Mouse (Mus musculus) heart, embryonic 15.5 days (tissue): ENCODE data around the gene Myh6. TPM values are rescaled to one million over a fixed set of nuclear protein-coding genes. Genes with fewer than 3 reads are reported as not detected.

ENCODE experiments used
- ATAC-seq: fragments of 200-750 bp; cut with Nextera tagmentation; replicated peaks from 2 replicates; pipeline ENCODE4 v1.8.0; 2017; ENCODE audit warnings: low read depth, moderate TSS enrichment; ENCODE audit not compliant: insufficient number of reproducible peaks, insufficient read depth, low FRiP score
- H3K27ac ChIP-seq: fragments of 300-500 bp; sonication (generic); 2 replicates; pipeline ENCODE4 v1.5.1; 2015; ENCODE audit warnings: mild to moderate bottlenecking, inconsistent platforms
- H3K27me3 ChIP-seq: fragments of 300-500 bp; sonication (generic); 2 replicates; pipeline ENCODE4 v1.6.1; 2015; ENCODE audit warnings: inconsistent platforms
- H3K36me3 ChIP-seq: fragments of 300-500 bp; sonication (generic); 2 replicates; pipeline ENCODE4 v1.6.1; 2015; ENCODE audit warnings: mild to moderate bottlenecking, inconsistent platforms
- H3K4me1 ChIP-seq: fragments of 300-500 bp; sonication (generic); replicated peaks from 2 replicates; pipeline ENCODE4 v1.6.1; 2015; ENCODE audit warnings: inconsistent platforms
- H3K4me2 ChIP-seq: fragments of 300-500 bp; sonication (generic); 2 replicates; pipeline ENCODE4 v1.6.1; 2015; ENCODE audit warnings: inconsistent platforms, mild to moderate bottlenecking, moderate library complexity
- H3K4me3 ChIP-seq: fragments of 300-500 bp; sonication (generic); 2 replicates; pipeline ENCODE4 v1.5.1; 2015; ENCODE audit warnings: mild to moderate bottlenecking, inconsistent platforms
- H3K9ac ChIP-seq: fragments of 300-500 bp; sonication (generic); 2 replicates; pipeline ENCODE4 v1.6.1; 2015; ENCODE audit warnings: mild to moderate bottlenecking, inconsistent platforms
- H3K9me3 ChIP-seq: fragments of 300-500 bp; sonication (generic); replicated peaks from 2 replicates; pipeline ENCODE4 v1.6.1; 2016; ENCODE audit warnings: inconsistent platforms
- WGBS: fragments of 180-500 bp; shearing (Covaris S2); methylation state at CpG from one replicate; pipeline ENCODE4 v1.1.7; 2015; ENCODE audit warnings: mixed read lengths; 5-methylcytosine and 5-hydroxymethylcytosine counted together
- polyA plus RNA-seq: library from polyadenylated mRNA; unstranded; fragments of >200 nt; fragmentation: Nextera tagmentation; extraction: Ambion mirVana; gene quantifications from 2 replicates; pipeline ENCODE4 v1.2.1, GENCODE M21; 2015

Gene Myh6
- polyA plus RNA-seq, 1 experiment from 2014 or later, result 2,004 TPM

DNA sequence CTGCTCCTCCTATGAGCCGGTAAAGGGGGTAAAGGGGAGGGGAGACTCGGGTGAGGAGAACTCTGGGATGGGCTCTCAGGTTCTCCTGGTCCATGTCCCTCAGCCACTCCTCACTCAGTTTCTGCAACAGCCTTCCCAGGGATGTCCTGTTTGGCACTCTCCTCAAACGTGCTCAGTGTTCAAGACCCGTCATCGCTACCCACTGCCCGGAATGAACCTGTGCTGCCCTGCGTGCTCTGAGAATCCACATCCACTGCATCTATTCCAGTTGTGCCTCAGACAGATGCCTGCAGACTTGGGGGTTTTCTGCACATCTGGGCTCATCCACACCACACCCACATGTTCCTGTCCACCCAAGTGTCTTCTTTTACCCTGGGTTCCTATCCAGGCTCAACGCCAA lies 24.2 kb downstream of the Myh6 start:
- WGBS, result 80% methylated on average over 8 of the region's 8 CpGs
- Histone ChIP-seq H3K36me3 (peaks cover 48% of the 10 kb centered on the region), H3K4me2 (no peak overlapping the region), H3K9me3 (no peaks in the 10 kb centered on the region), H3K4me1 (peaks cover 4% of the 10 kb centered on the region; the same call in 1 of the 2 replicates), H3K27ac (no peak overlapping the region), H3K27me3 (no peaks in the 10 kb centered on the region), H3K4me3 (no peak overlapping the region), H3K9ac (no peak overlapping the region)
- no peak for ATAC-seq

DNA sequence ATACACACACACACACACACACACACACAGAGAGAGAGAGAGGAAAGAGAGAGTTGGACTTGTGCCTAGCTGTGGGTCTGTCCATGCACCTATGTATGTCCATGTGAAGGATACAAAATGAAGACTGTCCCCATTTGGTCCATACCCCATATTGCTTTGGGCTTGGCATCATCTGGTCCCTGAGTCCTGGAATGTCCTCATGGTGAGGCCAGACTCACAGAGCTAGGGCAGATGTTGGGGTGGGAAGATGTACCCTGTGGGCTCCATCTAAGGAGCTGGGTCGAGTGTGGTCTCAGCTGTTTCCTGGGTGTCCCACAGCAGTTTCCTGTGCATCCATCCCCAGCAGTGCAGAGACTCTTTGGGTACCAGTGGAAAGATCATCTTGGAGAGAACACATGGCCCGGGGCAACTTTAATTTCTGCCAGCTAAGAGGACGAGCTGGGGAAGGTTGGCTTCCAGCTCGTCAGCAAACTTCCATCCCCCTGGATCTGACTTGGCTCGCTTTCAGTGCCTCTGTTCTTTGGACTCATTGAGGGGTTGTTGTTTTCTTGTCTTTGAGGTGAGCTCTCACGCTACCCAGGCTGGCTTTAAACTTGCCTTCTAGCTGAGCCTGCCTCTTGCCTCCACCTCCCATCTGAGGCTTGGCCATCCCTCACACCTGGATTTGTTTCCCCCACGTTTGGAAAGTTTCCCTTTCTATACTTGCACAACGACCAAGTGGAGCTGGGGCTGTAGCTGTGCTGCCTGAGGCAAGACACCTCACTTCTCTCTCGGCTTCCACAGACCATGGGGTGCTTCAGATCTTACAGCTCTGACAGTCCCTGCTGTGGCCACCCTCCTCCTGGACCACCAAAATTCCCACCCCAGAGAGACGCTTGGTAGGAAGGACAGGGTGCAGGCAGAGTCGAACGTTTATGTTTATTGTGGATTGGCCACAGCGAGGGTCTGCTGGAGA lies 25.4 kb downstream of the Myh6 start:
- H3K4me1 ChIP-seq, result peaks cover 11% of the 10 kb centered on the region
- ATAC-seq, result no peak
- WGBS, result 58% methylated on average over 13 of the region's 13 CpGs
- H3K9ac ChIP-seq, result no peak overlapping the region
- H3K9me3 ChIP-seq, result no peaks in the 10 kb centered on the region
- no peak overlapping the region for H3K27ac ChIP-seq
- H3K4me2 ChIP-seq, result no peak overlapping the region
- peaks cover 40% of the 10 kb centered on the region for H3K36me3 ChIP-seq
- H3K4me3 ChIP-seq, result no peak overlapping the region
- no peaks in the 10 kb centered on the region; the same call in 1 of the 2 replicates for H3K27me3 ChIP-seq

DNA sequence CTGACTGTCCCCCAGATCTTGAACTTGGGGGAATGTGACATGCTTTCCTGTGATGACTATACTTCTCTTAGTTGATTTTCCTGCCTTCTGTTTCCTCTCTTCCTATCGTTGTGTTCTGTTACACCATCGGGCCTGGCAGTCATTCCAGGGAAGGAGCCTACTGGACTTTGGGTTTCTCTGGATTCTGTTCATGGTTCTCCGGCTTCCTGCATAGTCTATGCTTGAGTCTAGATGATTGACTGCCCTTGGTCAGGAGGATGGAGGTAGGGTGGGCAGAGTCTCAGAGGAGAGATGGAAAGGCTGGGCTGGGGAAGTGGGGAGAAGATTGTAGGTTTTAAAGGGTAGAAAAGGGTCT lies 26.6 kb downstream of the Myh6 start:
- peak overlapping the region; percentile 24; the same call in 1 of the 2 replicates for H3K9ac ChIP-seq
- H3K27ac ChIP-seq, result peak overlapping the region; percentile 58
- H3K9me3 ChIP-seq, result no peaks in the 10 kb centered on the region
- no peaks in the 10 kb centered on the region; the same call in 1 of the 2 replicates for H3K27me3 ChIP-seq
- no peak overlapping the region for H3K4me3 ChIP-seq
- H3K4me1 ChIP-seq, result peaks cover 7% of the 10 kb centered on the region
- ATAC-seq, result no peak
- WGBS, result 54% methylated on average over 3 of the region's 3 CpGs
- no peak overlapping the region for H3K4me2 ChIP-seq
- H3K36me3 ChIP-seq, result peaks cover 36% of the 10 kb centered on the region

DNA sequence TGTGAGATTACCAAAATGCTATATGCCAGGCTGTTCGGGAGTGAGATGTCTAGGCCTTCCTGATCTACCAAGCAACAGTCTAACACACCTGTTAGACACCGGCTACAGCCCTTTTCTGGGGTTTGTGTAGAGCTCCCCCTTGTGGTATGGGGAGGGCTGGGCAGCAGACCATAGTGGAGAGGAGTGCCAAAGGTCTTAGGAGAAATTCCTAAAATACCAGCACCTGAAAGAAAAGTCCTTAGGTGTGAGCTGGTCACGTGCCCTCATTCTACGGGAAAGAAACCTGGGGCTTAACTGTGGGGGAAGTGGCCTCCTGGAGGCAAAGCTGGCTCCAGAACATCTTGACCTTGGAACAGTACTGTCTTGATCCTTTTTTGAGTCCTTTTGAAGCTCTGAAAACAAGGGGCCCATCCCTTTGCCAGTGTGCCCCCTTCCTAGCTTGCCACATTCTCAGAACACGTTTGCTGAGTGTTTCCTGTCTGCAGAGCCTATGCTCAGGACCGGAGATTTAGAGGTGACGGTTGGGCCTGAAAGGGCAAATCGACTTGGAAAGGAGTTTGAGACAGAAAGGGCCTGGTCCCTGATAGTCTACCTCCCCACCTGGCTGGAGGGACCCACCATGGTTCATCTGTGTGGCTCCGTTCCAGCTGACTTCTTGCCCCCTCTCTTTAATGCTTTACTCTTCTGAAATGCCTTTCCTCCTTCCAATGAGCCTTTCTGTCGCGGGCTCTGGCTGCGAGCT lies 27.1 kb downstream of the Myh6 start:
- peak; percentile 43; the same call in 1 of the 2 replicates for ATAC-seq
- no peaks in the 10 kb centered on the region for H3K9me3 ChIP-seq
- no peak overlapping the region for H3K9ac ChIP-seq

DNA sequence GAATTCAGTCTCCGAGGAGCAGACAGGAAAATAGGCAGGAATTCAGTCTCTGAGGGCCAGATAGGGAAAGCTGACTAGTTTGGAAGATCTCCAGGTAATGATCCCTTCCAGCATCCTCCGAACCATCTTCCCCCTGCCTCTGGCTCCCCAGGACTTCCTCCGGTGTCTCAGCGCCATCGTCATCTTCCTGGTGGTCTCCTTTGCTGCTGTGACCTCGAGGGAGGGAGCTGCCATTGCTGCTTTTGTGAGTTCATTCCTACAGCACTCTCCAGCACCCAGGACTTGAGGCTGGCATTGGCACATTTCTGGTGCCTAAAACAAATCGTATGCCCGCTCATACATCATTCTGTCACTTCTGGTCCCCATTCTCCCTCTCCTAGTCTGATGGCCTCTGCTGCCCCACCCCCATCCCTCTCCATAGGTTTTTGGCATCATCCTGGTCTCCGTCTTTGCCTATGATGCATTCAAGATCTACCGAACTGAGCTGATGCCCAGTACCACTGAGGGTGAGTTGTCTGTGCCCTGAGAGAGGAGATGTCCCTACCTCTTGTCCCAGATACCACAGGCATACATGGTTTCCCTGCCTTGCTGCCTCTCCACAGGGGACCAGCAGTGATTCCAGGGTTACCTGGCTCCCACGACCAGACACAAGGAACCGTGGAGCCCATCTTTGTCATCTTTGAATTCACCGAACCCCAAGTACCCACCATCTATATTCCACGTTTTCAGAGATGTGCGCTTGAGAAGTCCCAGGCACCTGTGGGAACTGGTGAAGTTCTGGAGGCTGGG lies 28.1 kb downstream of the Myh6 start:
- H3K27me3 ChIP-seq, result no peaks in the 10 kb centered on the region; the same call in 1 of the 2 replicates
- peaks cover 27% of the 10 kb centered on the region for H3K36me3 ChIP-seq
- H3K4me1 ChIP-seq, result peaks cover 7% of the 10 kb centered on the region
- WGBS, result 54% methylated on average over 15 of the region's 15 CpGs
- no peak overlapping the region for H3K4me3 ChIP-seq
- no peaks in the 10 kb centered on the region for H3K9me3 ChIP-seq
- no peak overlapping the region for H3K9ac ChIP-seq
- peak; percentile 32 for ATAC-seq
- no peak overlapping the region for H3K4me2 ChIP-seq
- 0 out of 2 replicates have a peak overlapping the region, but pooled peaks have one; percentile 4 for H3K27ac ChIP-seq

More for the DNA sequence above, 27.1 kb downstream of the Myh6 start:
- no peaks in the 10 kb centered on the region; the same call in 1 of the 2 replicates for H3K27me3 ChIP-seq
- no peak overlapping the region for H3K4me2 ChIP-seq
- H3K27ac ChIP-seq, result peak overlapping the region; percentile 58
- peaks cover 32% of the 10 kb centered on the region for H3K36me3 ChIP-seq
- H3K4me1 ChIP-seq, result peaks cover 7% of the 10 kb centered on the region
- no peak overlapping the region for H3K4me3 ChIP-seq
- 38% methylated on average over 12 of the region's 12 CpGs for WGBS

DNA sequence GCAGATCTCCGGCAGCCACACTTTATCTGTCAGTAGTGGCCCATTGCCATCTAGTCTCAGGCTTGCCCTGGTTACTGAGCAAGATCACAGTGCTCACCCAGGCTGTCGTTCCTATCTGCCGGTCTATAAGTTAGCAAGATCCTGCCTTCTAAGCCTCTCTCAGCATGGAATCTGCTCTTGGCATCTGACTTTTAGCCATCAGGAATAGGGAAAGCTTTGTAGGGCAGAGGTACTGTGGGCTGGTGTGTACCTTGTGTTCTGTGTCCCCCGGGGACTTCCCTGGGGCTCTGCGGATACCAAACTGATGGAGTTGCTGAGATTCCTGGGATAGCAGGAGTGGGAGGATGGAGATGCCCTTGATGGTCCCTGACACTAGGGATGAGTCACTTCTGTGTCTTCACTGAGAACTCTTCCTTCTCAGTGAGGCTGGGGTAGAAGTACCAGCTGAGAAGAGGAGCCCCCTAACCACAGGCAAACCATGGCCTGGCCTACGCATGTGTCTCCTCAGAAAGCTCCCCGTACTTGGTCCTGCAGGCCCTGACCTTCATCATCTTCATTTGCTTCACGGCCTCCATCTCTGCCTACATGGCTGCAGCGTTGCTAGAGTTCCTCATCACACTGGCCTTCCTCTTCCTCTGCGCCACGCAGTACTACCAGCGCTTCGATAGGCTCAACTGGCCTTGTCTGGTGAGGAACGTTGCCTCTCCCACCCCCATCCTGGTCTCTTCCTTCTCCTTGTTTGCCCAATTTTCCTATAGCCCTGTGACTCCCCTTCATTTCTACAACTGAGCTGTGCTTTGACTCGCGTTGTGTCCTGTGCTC lies 29.2 kb downstream of the Myh6 start:
- Histone ChIP-seq H3K9me3 (no peaks in the 10 kb centered on the region), H3K36me3 (peaks cover 17% of the 10 kb centered on the region; the same call in 1 of the 2 replicates), H3K27ac (0 out of 2 replicates have a peak overlapping the region, but pooled peaks have one; percentile 4), H3K4me2 (no peak overlapping the region), H3K4me1 (peaks cover 13% of the 10 kb centered on the region), H3K9ac (no peak overlapping the region), H3K27me3 (no peaks in the 10 kb centered on the region; the same call in 1 of the 2 replicates), H3K4me3 (no peak overlapping the region)
- ATAC-seq, result no peak
- WGBS, result 68% methylated on average over 16 of the region's 16 CpGs

DNA sequence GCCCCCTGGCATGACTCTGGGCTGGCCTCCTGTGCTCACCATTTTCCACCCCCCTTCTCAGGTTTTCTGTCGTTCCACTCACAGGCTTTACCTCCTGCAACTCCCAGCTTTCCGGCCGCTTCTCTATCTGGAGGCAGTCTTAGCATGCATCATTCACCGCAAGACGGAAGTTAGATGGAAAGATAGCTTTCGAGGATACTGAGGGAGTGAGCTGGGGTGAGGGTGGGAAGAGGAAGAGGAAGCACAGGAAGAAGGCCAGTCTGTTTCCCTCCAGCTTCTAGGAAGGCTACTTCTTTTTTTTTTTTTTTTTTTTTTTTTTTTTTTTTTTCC lies 29.9 kb downstream of the Myh6 start:
- Histone ChIP-seq H3K27me3 (no peaks in the 10 kb centered on the region; the same call in 1 of the 2 replicates), H3K9me3 (no peaks in the 10 kb centered on the region), H3K4me2 (no peak overlapping the region), H3K36me3 (peaks cover 9% of the 10 kb centered on the region; the same call in 1 of the 2 replicates), H3K4me3 (no peak overlapping the region), H3K27ac (peak overlapping the region; percentile 43), H3K4me1 (peaks cover 13% of the 10 kb centered on the region), H3K9ac (no peak overlapping the region)
- no peak for ATAC-seq
- WGBS, result 35% methylated on average over 6 of the region's 6 CpGs

DNA sequence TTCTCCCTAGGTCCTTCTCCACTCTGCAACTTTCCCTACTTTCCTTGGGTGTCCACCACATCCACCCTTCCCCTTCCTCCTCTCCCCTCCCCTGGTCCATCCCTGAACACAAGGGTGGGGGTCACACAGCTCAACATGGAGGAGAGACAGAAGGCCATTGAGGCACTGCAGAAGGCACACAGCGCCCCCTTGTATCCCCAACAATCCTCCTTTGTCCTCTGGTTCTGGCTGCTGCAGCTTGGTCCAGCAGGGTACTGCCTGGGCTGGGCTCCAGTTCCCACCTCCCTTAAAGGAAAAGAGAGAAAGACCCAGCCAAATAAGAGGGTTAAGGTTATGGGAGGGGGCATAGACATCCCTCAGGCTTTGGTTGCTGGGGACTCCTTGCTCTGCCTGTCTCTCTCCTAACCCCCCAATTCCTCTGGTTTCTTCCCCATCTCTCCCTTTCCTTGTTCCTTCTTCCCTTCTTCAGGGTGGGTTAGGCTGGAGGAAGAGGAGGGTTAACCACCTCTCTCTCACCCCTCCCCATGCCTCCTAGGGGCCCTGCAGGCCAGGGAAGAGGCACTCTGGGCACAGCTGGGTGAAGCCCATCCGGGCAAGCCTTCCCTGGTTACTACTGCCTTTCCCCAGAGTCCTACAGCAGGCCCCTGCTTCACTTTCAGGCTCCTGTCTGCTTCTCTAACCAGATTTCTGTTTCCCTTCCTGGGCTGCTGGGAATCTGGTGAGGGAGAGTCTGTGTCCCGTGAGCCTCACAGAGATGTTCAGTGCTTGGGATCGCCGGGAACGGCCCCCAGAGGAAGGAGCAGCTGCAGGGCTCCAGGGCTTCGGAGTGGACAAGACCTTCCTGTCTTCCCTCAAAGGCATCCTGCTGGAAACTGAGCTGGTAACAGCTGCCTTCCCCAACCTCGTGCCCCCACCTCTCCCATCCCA lies 30.6 kb downstream of the Myh6 start, which contains the start of gene Cmtm5:
TSS of gene Cmtm5 (plus strand) at position 358 of the 927 bp plus-strand sequence.
- H3K36me3 ChIP-seq, result peaks cover 3% of the 10 kb centered on the region; the same call in 1 of the 2 replicates
- no peak within 1 kb of the TSS for H3K9ac ChIP-seq
- H3K4me2 ChIP-seq, result no peak within 1 kb of the TSS
- no peak within 1 kb of the TSS for H3K4me3 ChIP-seq
- WGBS, result 21% methylated on average over 8 of the region's 8 CpGs
- ATAC-seq, result no peak
- H3K27ac ChIP-seq, result peak within 1 kb of the TSS; percentile 43
- peaks cover 13% of the 10 kb centered on the region for H3K4me1 ChIP-seq
- H3K27me3 ChIP-seq, result no peaks in the 10 kb centered on the region; the same call in 1 of the 2 replicates
- H3K9me3 ChIP-seq, result no peaks in the 10 kb centered on the region

DNA sequence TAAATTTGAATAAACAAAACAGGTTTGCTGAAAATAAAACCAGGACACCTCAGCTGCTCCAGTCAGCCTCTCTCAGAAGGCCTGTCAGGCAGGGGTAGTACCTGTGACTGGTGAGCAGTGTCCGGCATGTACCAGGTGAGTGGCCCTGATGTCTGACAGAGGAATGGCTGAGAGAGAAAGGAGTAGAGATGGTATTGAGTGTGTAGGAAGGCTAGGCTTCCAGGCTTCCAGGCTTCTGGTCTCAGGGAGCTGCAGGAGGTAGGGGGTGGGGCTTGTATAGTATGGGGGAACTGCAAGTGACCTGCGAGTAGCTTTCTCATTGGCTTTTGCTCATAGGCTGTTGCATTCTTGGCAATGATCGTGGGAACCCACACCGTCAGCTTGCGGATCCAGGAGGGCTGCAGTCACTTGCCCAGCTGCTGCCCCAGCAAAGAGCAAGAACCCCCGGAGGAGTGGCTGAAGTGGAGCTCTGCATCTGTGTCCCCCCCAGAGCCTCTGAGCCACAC lies 34.0 kb downstream of the Myh6 start, which contains the start of gene Il25:
TSS of gene Il25 (plus strand) at position 51 of the 506 bp plus-strand sequence.
- no peak for ATAC-seq
- H3K4me3 ChIP-seq, result no peak within 1 kb of the TSS
- H3K27me3 ChIP-seq, result peaks cover 6% of the 10 kb centered on the region
- H3K9me3 ChIP-seq, result no peaks in the 10 kb centered on the region
- no peak within 1 kb of the TSS for H3K9ac ChIP-seq
- H3K27ac ChIP-seq, result no peak within 1 kb of the TSS
- WGBS, result 34% methylated on average over 6 of the region's 6 CpGs
- no peaks in the 10 kb centered on the region for H3K36me3 ChIP-seq
- H3K4me1 ChIP-seq, result peaks cover 24% of the 10 kb centered on the region
- no peak within 1 kb of the TSS for H3K4me2 ChIP-seq
